Mouse (Mus musculus) spleen, adult 2 months (tissue): ENCODE measurements at regions not wholly inside any gene's neighbourhood (a gene's known extent, or its start where the extent isn't known, plus 50 kb on each side); places are given as distances from the start of the nearest gene placed in this dataset.

Experiments used
- DNase-seq, 2 experiments: peaks; one replicate each; pipeline versions ENCODE4 v3.0.0 to v3.0.0-alpha.2; 2012 to 2021; ENCODE audit warnings: low spot score in 2 of 2, low read depth in 1 of 2
- H3K27ac ChIP-seq: fragments of 200-500 bp; 2 replicates; pipeline ENCODE4 v1.5.1; 2012; ENCODE audit warnings: low read length, inconsistent platforms; ENCODE audit not compliant: insufficient read depth
- H3K27me3 ChIP-seq: fragments of 200-500 bp; 2 replicates; pipeline ENCODE4 v1.6.1; 2012; ENCODE audit warnings: mild to moderate bottlenecking, moderate library complexity, low read length, inconsistent platforms; ENCODE audit not compliant: control insufficient read depth, insufficient read depth
- H3K36me3 ChIP-seq: fragments of 200-500 bp; 2 replicates; pipeline ENCODE4 v1.6.1; 2012; ENCODE audit warnings: mild to moderate bottlenecking, low read length, inconsistent platforms; ENCODE audit not compliant: control insufficient read depth, insufficient read depth
- H3K4me1 ChIP-seq: fragments of 200-500 bp; 2 replicates; pipeline ENCODE4 v1.6.1; 2011; ENCODE audit warnings: inconsistent platforms; ENCODE audit not compliant: control insufficient read depth, insufficient read depth, insufficient read length
- H3K4me3 ChIP-seq: fragments of 200-500 bp; 2 replicates; pipeline ENCODE4 v1.5.1; 2011; ENCODE audit warnings: mild to moderate bottlenecking, inconsistent platforms; ENCODE audit not compliant: insufficient read depth, insufficient read length; ENCODE audit errors: extremely low read depth
- CTCF ChIP-seq: fragments of 200-500 bp; IDR thresholded peaks from 2 replicates; pipeline ENCODE4 v1.5.1; 2011; ENCODE audit warnings: mild to moderate bottlenecking, inconsistent platforms; ENCODE audit not compliant: insufficient read depth, insufficient read length, insufficient replicate concordance; ENCODE audit errors: extremely low read depth
- POLR2A ChIP-seq: fragments of 200-500 bp; IDR thresholded peaks from 2 replicates; pipeline ENCODE4 v1.6.1; 2011; ENCODE audit warnings: low read depth, low read length, inconsistent platforms
- WGBS: fragments of 180-500 bp; shearing (Covaris S2); methylation state at CpG from one replicate; pipeline ENCODE4 v1.1.7; 2018; 5-methylcytosine and 5-hydroxymethylcytosine counted together

DNA sequence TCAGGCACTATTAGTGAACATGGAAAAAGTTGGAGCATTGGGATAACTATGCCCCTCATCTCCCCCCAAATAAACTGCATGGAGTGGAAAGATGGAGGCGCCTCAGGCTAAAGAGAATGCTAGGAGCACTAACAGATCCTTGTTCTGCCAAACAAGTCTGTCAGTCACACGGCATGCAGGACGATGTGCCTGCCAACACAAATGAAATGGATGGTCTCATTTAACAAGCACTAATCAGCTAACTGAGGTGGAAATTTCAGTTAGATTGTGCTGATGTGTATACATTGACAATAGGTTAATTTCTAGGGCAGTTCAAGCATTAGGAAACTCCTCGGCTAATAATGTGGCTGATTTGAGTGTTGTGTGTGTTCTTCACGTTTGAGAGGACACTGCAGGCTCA is 120.8 kb upstream of the Speer2 start:
- 81% methylated on average over 5 of the region's 5 CpGs for WGBS
- H3K36me3 ChIP-seq: no peaks in the 10 kb centered on the region
- H3K27ac ChIP-seq: no peak overlapping the region
- TF ChIP-seq POLR2A: no peak
- no peak for TF ChIP-seq CTCF
- no peaks in the 10 kb centered on the region for H3K4me1 ChIP-seq
- H3K27me3 ChIP-seq: no peaks in the 10 kb centered on the region
- no peak overlapping the region for H3K4me3 ChIP-seq
- DNase-seq: no peak

DNA sequence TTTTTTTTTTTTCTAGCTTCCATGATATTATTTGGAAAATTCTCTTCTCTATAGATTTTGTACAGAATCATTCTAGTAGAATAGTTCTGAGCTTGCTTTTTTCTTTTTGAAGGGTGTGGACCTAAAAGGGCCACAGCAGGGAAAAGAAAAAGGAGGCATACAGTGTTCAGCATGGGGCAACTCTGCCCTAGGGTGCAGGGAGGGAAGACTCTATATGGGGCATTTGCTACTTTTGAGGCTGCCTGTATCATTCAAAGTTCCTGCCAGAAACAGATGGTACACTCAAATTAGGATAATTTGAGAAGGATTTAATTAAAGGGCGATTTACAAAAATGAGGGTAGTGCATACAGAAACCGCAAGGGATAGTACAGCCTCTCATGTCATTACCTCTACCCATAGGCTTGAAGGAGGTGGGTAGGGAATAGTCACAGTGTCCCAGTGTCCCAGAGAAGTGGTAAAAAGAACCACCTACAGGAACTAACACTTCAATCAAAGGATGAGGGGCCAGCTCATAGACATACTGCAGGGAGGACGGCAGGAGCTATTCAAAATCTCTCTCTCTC is 128.4 kb upstream of the Speer2 start:
- TF ChIP-seq POLR2A (no peak), CTCF (no peak)
- Histone ChIP-seq H3K27me3 (no peaks in the 10 kb centered on the region), H3K36me3 (no peaks in the 10 kb centered on the region), H3K4me3 (no peak overlapping the region), H3K27ac (no peak overlapping the region), H3K4me1 (no peaks in the 10 kb centered on the region)
- DNase-seq: no peak
- 81% methylated on average over 3 of the region's 3 CpGs for WGBS

DNA sequence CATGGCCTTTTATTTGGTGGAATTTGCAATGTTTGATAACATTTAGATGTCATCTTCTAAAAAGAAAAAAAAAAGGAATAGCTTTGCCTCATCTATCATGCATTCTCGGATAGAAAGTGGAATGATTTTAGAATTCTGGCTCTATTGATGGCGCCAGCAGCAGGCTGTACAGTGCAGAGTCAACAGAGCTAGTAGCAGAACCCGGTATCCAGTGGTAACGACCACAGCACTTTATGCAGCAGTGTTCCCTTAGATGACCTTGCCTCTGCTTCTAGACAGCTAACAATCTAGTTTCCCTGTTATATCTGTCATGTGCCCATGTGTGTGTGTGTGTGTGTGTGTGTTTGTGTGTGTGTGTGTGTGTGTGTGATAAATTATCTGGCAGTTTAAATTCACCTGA is 129.2 kb upstream of the Speer2 start:
- no peaks in the 10 kb centered on the region for H3K27me3 ChIP-seq
- WGBS: 82% methylated on average over 4 of the region's 4 CpGs
- H3K4me3 ChIP-seq: no peak overlapping the region
- H3K36me3 ChIP-seq: no peaks in the 10 kb centered on the region
- no peak for DNase-seq
- TF ChIP-seq CTCF: no peak
- TF ChIP-seq POLR2A: no peak
- no peak overlapping the region for H3K27ac ChIP-seq
- no peaks in the 10 kb centered on the region for H3K4me1 ChIP-seq

DNA sequence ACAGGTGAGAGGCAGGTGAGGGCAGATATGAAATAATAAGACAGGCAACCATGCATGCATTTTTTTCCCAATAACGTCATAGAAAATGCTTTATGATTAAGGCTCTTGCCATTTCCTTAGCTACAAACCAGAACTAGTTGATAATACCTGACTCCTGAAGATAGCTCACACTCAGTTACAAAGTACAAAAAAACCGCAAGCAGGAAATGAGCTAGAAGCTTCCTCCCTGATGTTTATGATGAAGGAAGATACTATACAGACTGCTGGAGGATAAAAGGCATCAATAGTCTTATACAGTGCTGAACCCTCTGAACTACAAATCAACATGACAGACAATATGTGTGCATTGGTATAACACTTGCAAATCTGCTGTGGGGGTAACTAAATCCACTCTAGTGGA is 143.3 kb upstream of the Speer2 start:
- Histone ChIP-seq H3K27me3 (no peaks in the 10 kb centered on the region), H3K36me3 (no peaks in the 10 kb centered on the region), H3K4me1 (no peaks in the 10 kb centered on the region), H3K27ac (no peak overlapping the region), H3K4me3 (no peak overlapping the region)
- 71% methylated on average over 2 of the region's 2 CpGs for WGBS
- peak in 1 of 2 experiments; percentile 12 for DNase-seq
- TF ChIP-seq CTCF: no peak
- TF ChIP-seq POLR2A: no peak

DNA sequence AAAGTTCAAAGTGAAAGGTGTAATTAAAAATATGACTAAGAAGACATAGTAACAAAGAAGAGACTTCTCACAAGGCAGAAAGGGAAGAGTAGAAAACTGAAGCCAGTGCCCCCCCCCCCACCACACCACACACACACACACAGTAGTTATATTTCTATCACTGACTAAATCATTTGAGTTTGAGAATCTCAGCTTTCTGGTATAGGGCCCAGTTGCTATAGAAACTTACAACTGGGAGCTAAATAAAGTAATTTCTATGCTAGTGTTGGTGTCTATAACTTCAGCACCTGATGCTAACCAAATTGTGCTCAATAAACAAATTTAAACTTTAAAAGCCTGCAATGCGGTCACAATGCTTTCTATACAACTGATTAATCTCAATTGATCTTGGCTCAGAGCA is 153.4 kb upstream of the Speer2 start:
- Histone ChIP-seq H3K27me3 (no peaks in the 10 kb centered on the region), H3K36me3 (no peaks in the 10 kb centered on the region), H3K4me3 (no peak overlapping the region), H3K27ac (no peak overlapping the region), H3K4me1 (no peaks in the 10 kb centered on the region)
- WGBS: 80% methylated on average over 1 of the region's 1 CpGs
- DNase-seq: no peak
- TF ChIP-seq CTCF (no peak), POLR2A (no peak)

DNA sequence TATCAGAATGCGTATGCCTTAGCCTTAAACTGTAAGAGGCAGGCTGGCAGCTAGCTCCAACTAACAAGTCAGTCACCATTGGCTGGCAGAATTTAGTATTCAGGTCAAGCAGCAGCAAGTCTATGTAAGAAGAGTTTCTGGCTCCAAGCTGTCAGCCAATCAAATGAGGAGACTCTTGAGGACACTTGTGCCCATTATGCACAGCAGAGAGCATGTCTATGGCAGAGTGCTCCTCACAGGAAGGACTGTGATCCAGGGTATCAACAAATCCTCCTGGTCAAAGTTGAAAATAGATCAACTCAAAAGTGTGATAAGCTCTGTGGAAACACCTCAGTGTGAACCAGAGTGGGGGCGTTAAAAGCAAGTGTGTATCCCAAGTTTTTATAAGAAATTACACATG is 156.0 kb upstream of the Speer2 start:
- H3K4me1 ChIP-seq: no peaks in the 10 kb centered on the region
- H3K4me3 ChIP-seq: no peak overlapping the region
- no peak for DNase-seq
- 93% methylated on average over 2 of the region's 2 CpGs for WGBS
- H3K36me3 ChIP-seq: no peaks in the 10 kb centered on the region
- no peaks in the 10 kb centered on the region for H3K27me3 ChIP-seq
- TF ChIP-seq POLR2A: no peak
- TF ChIP-seq CTCF: no peak
- no peak overlapping the region for H3K27ac ChIP-seq

DNA sequence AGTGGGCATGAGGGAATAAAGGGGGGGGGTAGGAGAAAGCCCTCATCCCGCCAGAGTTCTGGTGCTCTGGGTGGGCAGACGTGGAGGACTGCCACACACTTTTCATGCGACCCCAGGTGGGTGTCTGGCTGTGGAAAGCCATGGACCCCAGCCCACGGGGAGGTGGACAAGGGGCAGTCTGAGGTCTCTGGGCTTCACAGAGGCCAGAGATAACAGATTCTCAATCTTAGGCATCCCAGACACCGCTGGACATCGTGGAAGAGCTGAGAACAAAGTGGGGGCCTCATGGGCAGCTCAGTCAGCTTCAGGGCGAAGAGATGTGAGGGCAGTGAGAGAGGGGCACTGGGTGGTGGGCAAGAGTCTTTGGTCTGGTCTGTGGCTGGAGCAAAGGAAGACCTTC is 157.9 kb upstream of the Speer2 start:
- TF ChIP-seq POLR2A (no peak), CTCF (no peak)

DNA sequence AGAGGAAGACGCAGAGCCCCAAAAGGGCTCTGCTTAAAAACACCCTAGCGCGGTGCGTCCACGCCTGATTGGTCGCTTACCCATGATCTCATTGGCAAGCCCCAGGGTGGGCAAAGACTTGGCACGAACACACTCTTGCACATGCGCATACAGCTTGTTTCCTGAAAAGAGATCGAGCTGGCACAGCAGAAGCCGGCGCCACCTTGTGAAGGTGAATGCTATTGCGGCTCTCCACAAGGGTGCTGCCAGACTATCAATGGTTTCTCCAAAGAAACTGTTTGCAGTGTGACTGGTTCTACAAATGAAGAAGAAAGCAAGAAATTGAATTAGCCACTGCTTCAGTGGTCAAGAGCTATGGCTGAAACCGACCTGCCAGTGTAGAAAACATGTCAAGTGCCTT is 165.1 kb upstream of the Speer2 start:
- H3K4me1 ChIP-seq: no peaks in the 10 kb centered on the region
- H3K27ac ChIP-seq: no peak overlapping the region
- WGBS: 83% methylated on average over 13 of the region's 13 CpGs
- no peak for TF ChIP-seq CTCF
- no peak for TF ChIP-seq POLR2A
- no peak for DNase-seq
- no peak overlapping the region for H3K4me3 ChIP-seq
- no peaks in the 10 kb centered on the region for H3K36me3 ChIP-seq
- no peaks in the 10 kb centered on the region for H3K27me3 ChIP-seq

More for the DNA sequence above, 157.9 kb upstream of the Speer2 start:
- H3K36me3 ChIP-seq: no peaks in the 10 kb centered on the region
- WGBS: 89% methylated on average over 7 of the region's 7 CpGs
- H3K27ac ChIP-seq: no peak overlapping the region
- H3K4me1 ChIP-seq: no peaks in the 10 kb centered on the region
- no peaks in the 10 kb centered on the region for H3K27me3 ChIP-seq
- no peak for DNase-seq
- no peak overlapping the region for H3K4me3 ChIP-seq
